Mouse (Mus musculus) heart, embryonic 11.5 days (tissue): ENCODE measurements at regions not wholly inside any gene's neighbourhood (a gene's known extent, or its start where the extent isn't known, plus 50 kb on each side); places are given as distances from the start of the nearest gene placed in this dataset.

Experiments used
- ATAC-seq: fragments of 200-750 bp; cut with Nextera tagmentation; replicated peaks from 2 replicates; pipeline ENCODE4 v1.8.0; 2017; ENCODE audit warnings: moderate library complexity; ENCODE audit not compliant: insufficient number of reproducible peaks, low FRiP score, low TSS enrichment
- H3K27ac ChIP-seq: fragments of 300-500 bp; sonication (generic); 2 replicates; pipeline ENCODE4 v1.5.1; 2014; ENCODE audit warnings: mild to moderate bottlenecking, low read depth, low read length
- H3K27me3 ChIP-seq: fragments of 300-500 bp; sonication (generic); 2 replicates; pipeline ENCODE4 v1.6.1; 2014; ENCODE audit warnings: mild to moderate bottlenecking, low read length, mixed read lengths; ENCODE audit not compliant: control insufficient read depth, insufficient read depth
- H3K36me3 ChIP-seq: fragments of 300-500 bp; sonication (generic); 2 replicates; pipeline ENCODE4 v1.6.1; 2014; ENCODE audit warnings: mild to moderate bottlenecking, low read length, moderate library complexity, mixed read lengths; ENCODE audit not compliant: control insufficient read depth, insufficient read depth
- H3K4me1 ChIP-seq: fragments of 300-500 bp; sonication (generic); 2 replicates; pipeline ENCODE4 v1.6.1; 2014; ENCODE audit warnings: low read length; ENCODE audit not compliant: control insufficient read depth, insufficient read depth
- H3K4me2 ChIP-seq: fragments of 300-500 bp; sonication (generic); 2 replicates; pipeline ENCODE4 v1.6.1; 2014; ENCODE audit warnings: mild to moderate bottlenecking, moderate library complexity
- H3K4me3 ChIP-seq: fragments of 300-500 bp; sonication (generic); 2 replicates; pipeline ENCODE4 v1.5.1; 2014; ENCODE audit warnings: low read depth, low read length
- H3K9ac ChIP-seq: fragments of 300-500 bp; sonication (generic); 2 replicates; pipeline ENCODE4 v1.6.1; 2014; ENCODE audit warnings: mild to moderate bottlenecking, low read depth, low read length, moderate library complexity
- H3K9me3 ChIP-seq: fragments of 300-500 bp; sonication (generic); replicated peaks from 2 replicates; pipeline ENCODE4 v1.6.1; 2016; ENCODE audit warnings: low read length; ENCODE audit not compliant: control insufficient read depth
- WGBS: fragments of 180-500 bp; shearing (Covaris S2); extraction: QIAGEN DNeasy Blood & Tissue Kit; methylation state at CpG from one replicate; pipeline ENCODE4 v1.1.7; 2014; ENCODE audit not compliant: insufficient replicate concordance; 5-methylcytosine and 5-hydroxymethylcytosine counted together

DNA sequence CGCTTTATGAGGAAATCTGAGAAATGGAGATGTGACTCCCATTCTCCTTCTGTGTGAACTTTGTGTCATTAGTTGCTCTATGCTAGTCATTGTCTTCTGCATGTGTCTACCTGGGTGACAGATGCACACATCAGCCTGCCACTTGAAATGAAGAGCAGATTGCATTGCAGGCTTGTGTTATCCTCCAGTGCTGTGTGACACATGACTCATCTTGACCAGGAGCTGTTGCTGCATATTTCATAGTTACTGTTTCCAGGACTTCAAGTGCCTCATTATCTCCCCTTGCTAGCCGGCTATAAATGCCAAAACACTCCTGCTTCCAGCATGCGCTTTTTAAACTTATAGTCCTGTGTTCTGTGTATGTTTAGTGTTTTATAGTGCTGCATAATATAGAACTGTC, 431.2 kb downstream of the Hdgfl1 start:
- Histone ChIP-seq H3K4me2 (no peak overlapping the region), H3K27ac (no peak overlapping the region), H3K4me3 (no peak overlapping the region), H3K9me3 (no peaks in the 10 kb centered on the region), H3K9ac (no peak overlapping the region), H3K36me3 (no peaks in the 10 kb centered on the region), H3K4me1 (no peaks in the 10 kb centered on the region), H3K27me3 (no peaks in the 10 kb centered on the region)
- WGBS: 52% methylated on average over 3 of the region's 3 CpGs
- ATAC-seq: 0 out of 2 replicates have a peak, but pooled peaks have one; percentile 35

GRCm38 (mm10) chr13:26325066-26325465, 444.9 kb downstream of the Hdgfl1 start:
- H3K4me2 ChIP-seq: no peak overlapping the region
- no peak overlapping the region for H3K9ac ChIP-seq
- H3K4me1 ChIP-seq: no peaks in the 10 kb centered on the region
- 79% methylated on average over 3 of the region's 3 CpGs for WGBS
- no peaks in the 10 kb centered on the region for H3K36me3 ChIP-seq
- no peak for ATAC-seq
- H3K4me3 ChIP-seq: no peak overlapping the region
- no peaks in the 10 kb centered on the region for H3K9me3 ChIP-seq
- H3K27ac ChIP-seq: no peak overlapping the region
- no peaks in the 10 kb centered on the region for H3K27me3 ChIP-seq

DNA sequence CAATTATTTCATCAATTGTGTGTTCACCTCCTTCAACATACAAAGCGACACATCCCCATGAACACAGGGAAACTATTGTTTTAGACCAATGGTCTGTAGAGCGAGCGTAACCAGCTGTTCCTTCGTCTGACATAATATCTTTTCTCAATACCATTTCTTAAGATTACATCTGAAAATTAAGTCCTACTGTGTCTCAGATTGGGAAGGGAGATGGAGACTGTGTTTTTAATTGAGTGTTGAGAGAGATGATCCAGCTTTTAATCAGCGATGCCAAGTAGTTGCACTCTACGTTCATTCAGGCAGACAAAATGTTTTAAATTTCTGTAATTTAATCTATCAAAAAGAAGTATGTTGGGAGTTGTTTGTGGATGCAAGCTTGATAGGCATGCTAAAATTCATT, 445.3 kb downstream of the Hdgfl1 start:
- no peak overlapping the region for H3K27ac ChIP-seq
- no peaks in the 10 kb centered on the region for H3K4me1 ChIP-seq
- ATAC-seq: no peak
- 83% methylated on average over 6 of the region's 6 CpGs for WGBS
- no peak overlapping the region for H3K4me3 ChIP-seq
- H3K27me3 ChIP-seq: no peaks in the 10 kb centered on the region
- no peak overlapping the region for H3K4me2 ChIP-seq
- no peaks in the 10 kb centered on the region for H3K36me3 ChIP-seq
- no peaks in the 10 kb centered on the region for H3K9me3 ChIP-seq
- H3K9ac ChIP-seq: no peak overlapping the region

DNA sequence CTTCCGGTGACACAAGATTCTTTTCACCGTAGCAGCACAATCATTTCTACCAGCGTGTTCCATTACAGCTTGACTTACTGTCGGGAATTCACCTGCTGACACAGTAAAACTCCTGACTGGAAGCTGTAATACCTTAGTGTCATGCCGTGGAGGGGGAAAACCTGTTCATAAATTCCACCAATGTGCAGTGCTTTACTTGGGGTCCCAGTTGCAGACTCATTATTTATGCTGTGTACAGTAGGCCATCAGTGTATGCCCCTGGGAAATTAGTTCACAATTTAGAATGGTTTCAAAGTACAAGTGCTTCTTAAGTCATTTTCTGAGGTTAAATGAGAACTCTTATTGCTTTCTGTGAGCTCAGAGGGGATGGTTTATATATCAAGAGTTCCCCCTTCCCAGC, 451.4 kb downstream of the Hdgfl1 start:
- H3K9me3 ChIP-seq: no peaks in the 10 kb centered on the region
- H3K4me1 ChIP-seq: no peaks in the 10 kb centered on the region
- H3K36me3 ChIP-seq: no peaks in the 10 kb centered on the region
- H3K9ac ChIP-seq: no peak overlapping the region
- no peak for ATAC-seq
- no peak overlapping the region for H3K4me3 ChIP-seq
- H3K4me2 ChIP-seq: no peak overlapping the region
- H3K27me3 ChIP-seq: no peaks in the 10 kb centered on the region
- 78% methylated on average over 5 of the region's 5 CpGs for WGBS
- H3K27ac ChIP-seq: no peak overlapping the region

DNA sequence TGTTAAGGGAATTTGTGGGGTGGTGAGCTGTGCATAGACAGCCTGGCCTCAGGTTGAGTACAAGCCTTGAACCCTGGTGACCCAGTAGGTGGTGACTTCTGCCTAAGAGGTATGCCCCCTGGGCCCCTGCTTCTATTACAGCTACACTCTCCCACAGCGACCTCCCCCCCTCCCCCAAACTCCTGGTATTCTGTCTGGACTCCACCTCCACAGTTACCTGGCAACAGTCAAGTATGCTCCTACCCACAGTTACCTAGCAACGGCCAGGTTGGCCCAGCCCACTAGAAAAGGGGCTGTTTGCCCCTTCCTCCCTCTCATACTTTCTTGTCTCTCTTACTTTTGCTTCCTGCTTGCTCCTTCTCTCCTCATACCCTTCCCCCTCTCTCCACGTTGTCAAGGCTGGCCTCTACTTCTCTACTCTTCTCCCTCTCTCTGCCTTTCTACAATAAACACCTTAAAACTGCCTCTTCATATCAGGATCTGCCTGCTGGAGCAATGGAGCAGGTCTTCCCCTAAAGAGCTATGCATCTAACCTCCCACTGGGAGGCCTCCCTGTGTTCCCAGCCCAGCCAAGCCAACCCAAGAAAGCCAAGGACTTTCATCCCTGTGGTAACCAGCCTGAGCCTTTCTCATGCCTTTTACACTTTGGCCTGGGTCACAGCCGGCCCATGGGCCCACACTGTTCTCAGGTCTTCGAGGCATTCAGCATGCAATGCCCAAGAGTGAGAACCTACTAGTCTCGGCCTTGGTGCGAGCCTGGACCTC, 457.5 kb downstream of the Hdgfl1 start:
- no peaks in the 10 kb centered on the region for H3K9me3 ChIP-seq
- ATAC-seq: no peak
- H3K36me3 ChIP-seq: no peaks in the 10 kb centered on the region
- H3K27ac ChIP-seq: no peak overlapping the region
- no peaks in the 10 kb centered on the region for H3K4me1 ChIP-seq
- H3K4me3 ChIP-seq: no peak overlapping the region
- no peak overlapping the region for H3K4me2 ChIP-seq
- 52% methylated on average over 7 of the region's 7 CpGs for WGBS
- no peak overlapping the region for H3K9ac ChIP-seq
- H3K27me3 ChIP-seq: no peaks in the 10 kb centered on the region

DNA sequence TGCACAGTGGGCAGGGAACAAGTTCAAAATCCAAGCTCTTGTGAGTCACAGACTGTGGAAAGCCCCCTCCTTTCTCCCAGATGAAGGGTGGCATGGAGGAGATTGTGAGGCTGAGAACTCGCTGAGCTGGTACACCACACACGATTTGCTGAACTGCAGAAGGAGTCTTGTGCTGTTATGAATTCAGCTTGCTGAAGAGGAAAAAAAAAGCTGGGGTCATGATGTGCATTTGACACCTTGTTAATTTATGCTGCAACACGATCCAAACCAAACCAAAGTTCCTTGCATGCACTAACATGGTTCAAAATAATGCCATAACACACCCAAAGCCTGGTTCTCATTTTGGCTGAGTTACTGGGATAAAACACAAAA, 485.9 kb downstream of the Hdgfl1 start:
- H3K27me3 ChIP-seq: no peaks in the 10 kb centered on the region
- H3K4me1 ChIP-seq: no peaks in the 10 kb centered on the region
- H3K27ac ChIP-seq: no peak overlapping the region
- no peaks in the 10 kb centered on the region for H3K36me3 ChIP-seq
- no peak overlapping the region for H3K4me2 ChIP-seq
- no peaks in the 10 kb centered on the region for H3K9me3 ChIP-seq
- 73% methylated on average over 3 of the region's 3 CpGs for WGBS
- H3K9ac ChIP-seq: no peak overlapping the region
- ATAC-seq: no peak
- no peak overlapping the region for H3K4me3 ChIP-seq

GRCm38 (mm10) chr13:26283397-26284072, 486.4 kb downstream of the Hdgfl1 start:
- no peaks in the 10 kb centered on the region for H3K36me3 ChIP-seq
- no peaks in the 10 kb centered on the region for H3K27me3 ChIP-seq
- ATAC-seq: no peak
- WGBS: 75% methylated on average over 6 of the region's 6 CpGs
- no peak overlapping the region for H3K9ac ChIP-seq
- H3K4me1 ChIP-seq: no peaks in the 10 kb centered on the region
- no peaks in the 10 kb centered on the region for H3K9me3 ChIP-seq
- H3K27ac ChIP-seq: no peak overlapping the region
- H3K4me2 ChIP-seq: no peak overlapping the region
- no peak overlapping the region for H3K4me3 ChIP-seq

DNA sequence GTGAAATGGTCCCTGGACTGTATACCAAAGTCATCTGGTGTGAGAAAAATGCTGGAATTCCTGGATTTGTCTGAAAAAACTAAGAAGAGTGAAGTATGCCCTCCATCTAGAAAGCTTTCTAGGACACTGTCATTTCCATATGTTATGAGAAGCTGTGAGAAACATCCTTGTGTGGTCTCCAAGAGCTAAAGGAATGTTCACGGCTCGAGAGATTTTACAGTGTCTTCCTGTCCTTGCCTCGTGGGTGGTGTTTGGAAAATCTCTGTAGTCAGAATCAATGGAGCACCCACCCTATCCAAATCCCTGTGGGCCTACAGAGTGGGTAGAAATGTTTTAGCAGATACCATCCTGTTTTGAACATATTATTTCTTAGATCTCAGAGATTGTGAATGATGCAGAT, 487.7 kb downstream of the Hdgfl1 start:
- no peaks in the 10 kb centered on the region for H3K4me1 ChIP-seq
- H3K4me3 ChIP-seq: no peak overlapping the region
- H3K36me3 ChIP-seq: no peaks in the 10 kb centered on the region
- WGBS: 70% methylated on average over 3 of the region's 3 CpGs
- H3K27ac ChIP-seq: no peak overlapping the region
- H3K4me2 ChIP-seq: no peak overlapping the region
- H3K27me3 ChIP-seq: no peaks in the 10 kb centered on the region
- no peak overlapping the region for H3K9ac ChIP-seq
- ATAC-seq: no peak
- no peaks in the 10 kb centered on the region for H3K9me3 ChIP-seq

- Histone ChIP-seq H3K9me3 (no peaks in the 10 kb centered on the region), H3K4me2 (no peak overlapping the region), H3K27ac (no peak overlapping the region), H3K4me1 (no peaks in the 10 kb centered on the region), H3K36me3 (no peaks in the 10 kb centered on the region), H3K4me3 (no peak overlapping the region), H3K27me3 (no peaks in the 10 kb centered on the region), H3K9ac (no peak overlapping the region)
- no peak for ATAC-seq
- 57% methylated on average over 3 of the region's 3 CpGs for WGBS
These were observed 497.1 kb downstream of the Hdgfl1 start for GRCm38 (mm10) chr13:26272850-26273249.
